13 mouse cellular contexts compared by ENCODE assay signal in genomic region chr7:138538048-138538831, GRCm38 (mm10).
DNase-seq lines count a peak whose midpoint lies in the region; ATAC-seq lines count a peak whose summit lies in the region.
"Had no signal": no experiment of that assay in that cellular context is flagged by ENCODE, and none has a peak within 500 bp of the region (broad histone marks: within the 10 kb centered on the region; RNA-seq: fewer than 3 reads in every experiment).

No protein-coding gene starts in this region.

- H3K4me2 ChIP-seq in forebrain, embryonic 14.5 days (ENCODE audit: low read length), result no peak overlapping the region
- peak overlapping the region; percentile 21; the same call in 1 of the 2 replicates for H3K4me2 ChIP-seq in liver, embryonic 13.5 days

- peaks cover 6% of the 10 kb centered on the region for H3K4me1 ChIP-seq in forebrain, embryonic 14.5 days (ENCODE audit: control insufficient read depth, insufficient read depth, low read length)
- H3K4me1 ChIP-seq in forebrain, embryonic 10.5 days, result peaks cover 4% of the 10 kb centered on the region; the same call in 1 of the 2 replicates
- H3K4me1 ChIP-seq in liver, embryonic 13.5 days (replicated peaks), result no peaks in the 10 kb centered on the region
- H3K4me1 ChIP-seq: embryonic facial prominence, embryonic 10.5 days had no signal

- no peak overlapping the region for H3K27ac ChIP-seq in forebrain, embryonic 14.5 days (ENCODE audit: low read depth, low read length)
- H3K27ac ChIP-seq in forebrain, embryonic 10.5 days, result no peak overlapping the region
- H3K27ac ChIP-seq in liver, embryonic 13.5 days, result no peak overlapping the region
- H3K27ac ChIP-seq: embryonic facial prominence, embryonic 10.5 days had no signal

- H3K36me3 ChIP-seq in forebrain, embryonic 14.5 days (ENCODE audit: control insufficient read depth, insufficient read depth, low read length), result no peaks in the 10 kb centered on the region
- no peaks in the 10 kb centered on the region for H3K36me3 ChIP-seq in forebrain, embryonic 10.5 days (replicated peaks)
- no peaks in the 10 kb centered on the region for H3K36me3 ChIP-seq in liver, embryonic 13.5 days
- H3K36me3 ChIP-seq: embryonic facial prominence, embryonic 10.5 days had no signal

- no peak overlapping the region for H3K9ac ChIP-seq in forebrain, embryonic 14.5 days (ENCODE audit: low read length)
- H3K9ac ChIP-seq in liver, embryonic 13.5 days, result no peak overlapping the region

- no peaks in the 10 kb centered on the region for H3K9me3 ChIP-seq in forebrain, embryonic 14.5 days (replicated peaks; ENCODE audit: control insufficient read depth, low read length)
- no peaks in the 10 kb centered on the region; the same call in 1 of the 2 replicates for H3K9me3 ChIP-seq in forebrain, embryonic 10.5 days
- no peaks in the 10 kb centered on the region for H3K9me3 ChIP-seq in liver, embryonic 13.5 days (replicated peaks)
- H3K9me3 ChIP-seq: embryonic facial prominence, embryonic 10.5 days had no signal

- no peaks in the 10 kb centered on the region for H3K27me3 ChIP-seq in forebrain, embryonic 14.5 days (replicated peaks; ENCODE audit: control insufficient read depth, insufficient read depth, low read length)
- no peaks in the 10 kb centered on the region for H3K27me3 ChIP-seq in forebrain, embryonic 10.5 days (ENCODE audit: poor library complexity, severe bottlenecking)
- H3K27me3 ChIP-seq in liver, embryonic 13.5 days, result no peaks in the 10 kb centered on the region

- peak; percentile 54 for DNase-seq in forebrain, embryonic 14.5 days (ENCODE audit: low spot score)
- DNase-seq in forebrain, embryonic 10.5 days (ENCODE audit: extremely low spot score, low spot score), result no peak
- DNase-seq in brain, adult 2 months (ENCODE audit: low read depth, low spot score), result peak; percentile 8
- DNase-seq in kidney, adult 9 months, result peak; percentile 76
- no peak for DNase-seq in liver, embryonic 13.5 days
- no peak for DNase-seq in right cerebral cortex, postnatal 4 days
- DNase-seq in adrenal gland, postnatal 36 days, result no peak
- DNase-seq in thymus, postnatal 10 days (ENCODE audit: low spot score in 2 of 2), result no peak
- DNase-seq: cerebellum, adult 2 months; lung, postnatal 14 days; thymus, postnatal 25 days had no signal

- WGBS in forebrain, embryonic 14.5 days, result 30% methylated on average over 18 of the region's 18 CpGs
- 87% methylated on average over 18 of the region's 18 CpGs for WGBS in forebrain, embryonic 10.5 days
- 58% methylated on average over 18 of the region's 18 CpGs for WGBS in liver, embryonic 13.5 days (ENCODE audit: insufficient replicate concordance)

- ATAC-seq in forebrain, embryonic 14.5 days, result peak; percentile 32; the same call in 1 of the 2 replicates
- peak; percentile 60; the same call in 1 of the 2 replicates for ATAC-seq in liver, embryonic 13.5 days (ENCODE audit: low read depth)
- ATAC-seq: inflammation-experienced regulatory T-cells, adult 6 months had no signal

- H3K4me3 ChIP-seq in forebrain, embryonic 14.5 days (ENCODE audit: low read depth, low read length), result no peak overlapping the region
- H3K4me3 ChIP-seq in forebrain, embryonic 10.5 days, result no peak overlapping the region
- no peak overlapping the region for H3K4me3 ChIP-seq in liver, embryonic 13.5 days (replicated peaks)
- H3K4me3 ChIP-seq: embryonic facial prominence, embryonic 10.5 days had no signal

Comparison
In these comparisons a context has a peak if more than half of its experiments do, and no peak if none do; other contexts are left out.
1. DNase-seq: peak in forebrain, embryonic 14.5 days (single experiment), brain, adult 2 months (single experiment) and kidney, adult 9 months (single experiment); none in forebrain, embryonic 10.5 days (single experiment), liver, embryonic 13.5 days (single experiment), right cerebral cortex, postnatal 4 days (single experiment), adrenal gland, postnatal 36 days (0 of 2) and thymus, postnatal 10 days (0 of 2).